Mouse (Mus musculus) stomach, postnatal 0 days (tissue): ENCODE measurements around the gene Ddx58.

Experiments
- CTCF ChIP-seq: IDR thresholded peaks from 2 replicates; pipeline ENCODE4 v1.5.1; 2016; ENCODE audit warnings: antibody characterized with exemption, low read depth, mild to moderate bottlenecking, moderate library complexity
- EP300 ChIP-seq: optimal IDR thresholded peaks from 2 replicates; pipeline ENCODE3; 2016; ENCODE audit warnings: antibody characterized with exemption

GRCm38 (mm10) chr4:40244035-40244434, 4.4 kb upstream of the Ddx58 start:
- TF ChIP-seq CTCF (no peak), EP300 (no peak)
